Mouse (Mus musculus) forebrain, embryonic 16.5 days (tissue): ENCODE data around the gene Hvcn1. TPM values are rescaled to one million over a fixed set of nuclear protein-coding genes. Genes with fewer than 3 reads are reported as not detected.
A peak's percentile ranks its signal among the peaks of the same experiment; 100 is the strongest.

Experiments used
- ATAC-seq: fragments of 200-750 bp; cut with Nextera tagmentation; 2 replicates; pipeline ENCODE4 v1.8.0; 2017; ENCODE audit warnings: mild to moderate bottlenecking, moderate library complexity
- H3K27ac ChIP-seq: fragments of 300-500 bp; sonication (generic); 2 replicates; pipeline ENCODE4 v1.5.1; 2014; ENCODE audit warnings: low read length, control low read depth
- H3K27me3 ChIP-seq: fragments of 300-500 bp; sonication (generic); replicated peaks from 2 replicates; pipeline ENCODE4 v1.6.1; 2014; ENCODE audit warnings: low read length; ENCODE audit not compliant: control insufficient read depth, insufficient read depth
- H3K36me3 ChIP-seq: fragments of 300-500 bp; sonication (generic); 2 replicates; pipeline ENCODE4 v1.6.1; 2014; ENCODE audit not compliant: control insufficient read depth, insufficient read depth
- H3K4me1 ChIP-seq: fragments of 300-500 bp; sonication (generic); replicated peaks from 2 replicates; pipeline ENCODE4 v1.6.1; 2014; ENCODE audit warnings: low read length; ENCODE audit not compliant: control insufficient read depth, insufficient read depth
- H3K4me2 ChIP-seq: fragments of 300-500 bp; sonication (generic); 2 replicates; pipeline ENCODE4 v1.6.1; 2014; ENCODE audit warnings: mild to moderate bottlenecking, low read length, control low read depth
- H3K4me3 ChIP-seq: fragments of 300-500 bp; sonication (generic); replicated peaks from 2 replicates; pipeline ENCODE4 v1.5.1; 2014; ENCODE audit warnings: mild to moderate bottlenecking, low read length, control low read depth
- H3K9ac ChIP-seq: fragments of 300-500 bp; sonication (generic); replicated peaks from 2 replicates; pipeline ENCODE4 v1.6.1; 2014; ENCODE audit warnings: low read depth, low read length, control low read depth
- H3K9me3 ChIP-seq: fragments of 300-500 bp; sonication (generic); 2 replicates; pipeline ENCODE4 v1.6.1; 2016; ENCODE audit warnings: low read length; ENCODE audit not compliant: control insufficient read depth
- WGBS: fragments of 180-500 bp; shearing (Covaris S2); extraction: QIAGEN DNeasy Blood & Tissue Kit; methylation state at CpG from one replicate; pipeline ENCODE4 v1.1.7; 2014; 5-methylcytosine and 5-hydroxymethylcytosine counted together
- polyA plus RNA-seq: library from polyadenylated mRNA; unstranded; fragments of >200 nt; fragmentation: Nextera tagmentation; extraction: Ambion mirVana; gene quantifications from 2 replicates; pipeline ENCODE4 v1.2.1, GENCODE M21; 2015

Hvcn1 gene
- 1.2 and 1.7 TPM in 2 replicates for polyA plus RNA-seq

DNA sequence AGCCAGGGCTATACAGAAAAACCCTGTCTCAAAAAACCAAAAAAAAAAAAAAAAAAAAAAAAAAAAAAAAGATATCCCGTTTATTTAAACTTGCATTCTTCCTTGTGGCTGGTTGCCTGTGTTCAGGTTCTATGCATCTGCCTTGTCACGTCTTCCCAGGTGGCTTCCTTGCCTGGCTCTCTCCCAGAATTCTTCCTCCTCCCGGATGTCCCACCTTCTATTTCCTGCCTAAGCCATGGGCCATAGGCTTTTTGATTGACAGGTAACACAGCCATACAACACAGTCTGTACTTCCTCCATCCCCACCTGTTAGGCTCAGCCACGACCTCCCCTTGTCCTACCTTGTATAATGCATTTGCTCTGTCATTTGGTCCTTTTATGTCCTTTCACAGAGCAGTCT is at the start of gene Hvcn1:
Gene Hvcn1, plus strand, starts transcription at position 330 of the 400 bp plus-strand sequence.
- no peak within 1 kb of the TSS for H3K4me3 ChIP-seq
- no peaks in the 10 kb centered on the region for H3K27me3 ChIP-seq
- H3K4me1 ChIP-seq: 0 out of 2 replicates have a peak, but pooled peaks cover 6% of the 10 kb centered on the region
- H3K9me3 ChIP-seq: no peaks in the 10 kb centered on the region
- no peak within 1 kb of the TSS for H3K4me2 ChIP-seq
- no peak for ATAC-seq
- no peak within 1 kb of the TSS for H3K27ac ChIP-seq
- no peak within 1 kb of the TSS for H3K9ac ChIP-seq
- H3K36me3 ChIP-seq: no peaks in the 10 kb centered on the region
- 79% methylated on average over 4 of the region's 4 CpGs for WGBS

DNA sequence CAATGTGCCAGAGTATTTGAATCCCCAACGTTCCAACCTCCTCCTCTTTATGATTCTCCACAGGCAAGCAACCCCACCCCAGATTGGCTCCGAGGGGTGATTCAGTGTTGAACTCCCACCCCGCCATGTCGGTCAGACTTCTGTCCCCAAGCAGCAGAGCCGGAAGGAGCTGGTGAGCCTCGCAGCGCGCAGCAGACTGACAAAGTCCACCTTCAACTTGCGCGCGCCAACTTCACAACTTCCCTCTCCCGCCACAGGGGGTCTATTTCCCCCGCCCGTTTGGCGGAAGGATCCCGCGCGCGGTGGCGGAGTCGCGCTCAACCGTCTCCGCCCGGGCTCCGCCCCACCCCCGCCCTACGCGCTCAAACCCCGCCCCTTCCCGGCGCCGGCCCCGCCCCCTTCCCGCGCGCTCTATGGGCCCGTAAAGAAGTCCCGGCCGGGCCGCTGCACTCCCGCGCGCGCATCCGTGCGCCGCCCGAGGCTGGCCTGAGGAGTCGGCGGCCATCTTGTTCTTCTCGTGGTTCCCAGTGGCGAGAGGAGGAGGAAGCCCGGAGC is 48.7 kb upstream of the Hvcn1 start, which contains the start of gene Ppp1cc:
Gene Ppp1cc, plus strand, starts transcription at position 452 of the 555 bp plus-strand sequence.
- no peaks in the 10 kb centered on the region for H3K9me3 ChIP-seq
- H3K36me3 ChIP-seq: peaks cover 3% of the 10 kb centered on the region; the same call in 1 of the 2 replicates
- H3K4me1 ChIP-seq: peaks cover 42% of the 10 kb centered on the region
- H3K9ac ChIP-seq: peak within 1 kb of the TSS; percentile 89
- H3K27ac ChIP-seq: peak within 1 kb of the TSS; percentile 83
- WGBS: under 1% methylated on average over 50 of the region's 54 CpGs
- H3K4me3 ChIP-seq: peak within 1 kb of the TSS; percentile 99
- no peaks in the 10 kb centered on the region for H3K27me3 ChIP-seq
- peak within 1 kb of the TSS; percentile 91 for H3K4me2 ChIP-seq
- ATAC-seq: peak; percentile 95

DNA sequence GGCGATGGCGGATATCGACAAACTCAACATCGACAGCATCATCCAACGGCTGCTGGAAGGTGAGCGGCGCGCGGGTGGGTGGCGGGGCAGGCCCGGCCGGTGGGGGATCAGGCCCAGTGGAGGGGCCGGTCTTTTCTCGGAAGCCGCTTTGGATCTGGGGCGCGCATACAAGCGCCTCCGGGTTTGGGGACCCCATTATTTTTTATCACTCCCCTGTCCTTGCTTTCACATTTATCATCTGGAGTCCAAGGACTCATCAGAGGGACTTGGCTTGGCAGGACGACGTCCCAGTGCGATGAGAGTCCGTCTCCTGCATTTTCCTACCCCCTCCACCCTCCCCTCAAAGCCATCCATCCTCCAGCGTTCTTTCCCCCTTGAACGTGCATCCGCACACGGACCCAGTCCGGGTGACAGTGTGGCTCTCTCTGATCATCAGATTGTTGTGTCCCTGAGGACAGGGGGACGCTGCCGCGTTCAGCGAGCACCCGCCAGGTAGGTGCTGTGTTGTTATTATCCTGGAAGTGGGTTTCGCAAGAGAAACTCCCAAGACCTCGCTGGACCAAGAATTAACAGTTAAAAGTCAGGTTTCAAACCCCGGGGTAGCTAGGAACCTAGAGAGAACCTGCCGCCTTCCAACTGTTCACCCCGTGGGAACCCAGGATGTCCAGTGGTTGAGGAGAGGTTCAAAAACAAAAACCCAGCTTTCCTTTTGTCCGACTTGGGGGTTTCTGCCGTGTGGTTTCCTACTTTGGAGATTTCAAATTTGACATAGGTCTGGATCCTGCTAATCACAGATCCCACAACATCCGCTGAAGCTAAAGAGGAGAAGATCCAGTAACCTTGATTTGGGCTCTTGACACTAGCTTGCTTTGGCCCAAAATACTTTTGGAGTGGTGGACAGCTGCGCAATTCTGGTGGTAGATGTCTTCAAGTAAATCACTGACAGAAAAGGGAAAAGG is 47.8 kb upstream of the Hvcn1 start:
- Histone ChIP-seq H3K9ac (peak overlapping the region; percentile 89), H3K9me3 (no peaks in the 10 kb centered on the region), H3K4me2 (peak overlapping the region; percentile 91), H3K27ac (peak overlapping the region; percentile 83), H3K4me1 (peaks cover 50% of the 10 kb centered on the region), H3K27me3 (no peaks in the 10 kb centered on the region), H3K4me3 (peak overlapping the region; percentile 99), H3K36me3 (peaks cover 3% of the 10 kb centered on the region; the same call in 1 of the 2 replicates)
- ATAC-seq: peak; percentile 34
- 2% methylated on average over 41 of the region's 42 CpGs for WGBS

DNA sequence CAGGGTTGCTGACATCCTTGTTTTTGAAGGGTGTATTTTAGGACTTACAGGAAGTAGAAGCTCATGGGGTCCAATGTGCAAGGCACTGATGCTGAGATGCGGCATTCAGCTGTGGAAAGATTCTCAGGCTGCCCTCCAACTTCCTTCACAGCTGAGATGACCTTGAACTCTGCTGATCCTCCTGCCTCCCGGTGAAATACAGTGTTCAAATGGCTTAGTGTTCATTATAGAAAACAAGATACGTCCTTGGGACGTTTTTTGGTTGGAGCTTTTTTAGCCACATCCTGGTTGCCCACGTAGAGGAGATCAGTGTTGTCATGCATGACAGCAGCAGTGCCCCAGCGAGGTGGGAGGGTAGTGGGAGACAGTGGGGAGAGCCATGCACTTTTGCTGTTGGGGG is 43.4 kb upstream of the Hvcn1 start:
- Histone ChIP-seq H3K4me2 (no peak overlapping the region), H3K4me1 (peaks cover 86% of the 10 kb centered on the region), H3K9ac (no peak overlapping the region), H3K9me3 (no peaks in the 10 kb centered on the region), H3K27ac (no peak overlapping the region), H3K4me3 (no peak overlapping the region), H3K27me3 (no peaks in the 10 kb centered on the region), H3K36me3 (peaks cover 5% of the 10 kb centered on the region; the same call in 1 of the 2 replicates)
- ATAC-seq: no peak
- WGBS: 54% methylated on average over 6 of the region's 6 CpGs

DNA sequence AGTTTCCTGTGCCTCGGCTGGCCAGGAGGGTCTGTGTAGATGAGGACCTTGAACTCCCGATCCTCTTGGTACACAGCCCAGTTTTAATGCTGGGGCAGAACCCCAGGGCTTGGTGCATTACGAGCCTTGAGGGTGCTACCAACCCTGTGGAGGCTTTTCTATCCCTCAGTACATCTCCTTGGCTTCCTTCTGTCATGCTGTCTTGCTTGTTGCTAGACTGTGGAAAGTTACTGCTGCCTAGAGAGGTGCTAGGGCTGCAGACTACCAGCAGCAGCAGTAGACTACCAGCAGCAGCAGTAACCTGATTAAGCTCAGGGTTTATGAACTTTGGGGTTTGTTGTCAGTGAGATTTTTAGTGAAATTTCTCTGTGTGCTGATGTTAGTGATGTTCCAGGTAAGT is 42.6 kb upstream of the Hvcn1 start:
- WGBS: 61% methylated on average over 3 of the region's 3 CpGs
- H3K27ac ChIP-seq: 0 out of 2 replicates have a peak overlapping the region, but pooled peaks have one; percentile 14
- 0 out of 2 replicates have a peak overlapping the region, but pooled peaks have one; percentile 7 for H3K4me2 ChIP-seq
- ATAC-seq: no peak
- H3K4me3 ChIP-seq: no peak overlapping the region
- H3K36me3 ChIP-seq: peaks cover 11% of the 10 kb centered on the region; the same call in 1 of the 2 replicates
- no peak overlapping the region for H3K9ac ChIP-seq
- no peaks in the 10 kb centered on the region for H3K27me3 ChIP-seq
- H3K4me1 ChIP-seq: peaks cover 86% of the 10 kb centered on the region
- no peaks in the 10 kb centered on the region for H3K9me3 ChIP-seq

DNA sequence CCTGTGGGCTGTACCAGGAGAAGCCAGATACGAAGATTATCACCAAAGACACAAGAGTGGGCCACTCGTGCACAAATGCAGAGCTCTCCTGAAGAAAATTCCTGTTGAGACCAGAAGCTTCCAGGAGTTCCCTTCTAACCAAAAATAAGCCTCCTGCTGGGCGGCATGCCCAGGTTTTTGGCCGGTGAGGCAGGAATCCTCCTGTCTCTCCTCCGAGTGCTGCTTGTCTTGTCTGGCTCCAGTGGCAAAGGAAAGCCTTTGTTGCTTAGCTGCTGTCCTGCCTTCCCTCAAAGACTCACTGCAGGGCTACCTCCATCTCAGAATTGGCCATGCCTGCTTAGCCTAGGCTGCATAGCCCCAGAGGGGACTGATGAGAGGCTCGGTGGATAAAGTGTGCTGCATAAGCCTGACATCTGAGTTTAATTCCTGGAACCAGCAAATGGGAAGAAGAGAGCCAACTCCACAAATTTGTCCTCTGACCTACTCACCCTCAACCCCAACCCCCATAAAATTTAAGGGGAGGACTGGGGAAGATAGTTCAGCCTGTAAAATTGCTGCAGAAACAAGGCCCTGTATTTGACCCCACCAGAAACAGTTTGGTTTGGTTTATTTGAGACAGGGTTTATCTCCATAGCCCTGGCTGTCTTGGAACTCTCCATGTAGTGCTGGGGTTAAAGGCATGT is 41.2 kb upstream of the Hvcn1 start:
- WGBS: 42% methylated on average over 6 of the region's 6 CpGs
- Histone ChIP-seq H3K27ac (peak overlapping the region; percentile 50), H3K27me3 (no peaks in the 10 kb centered on the region), H3K9me3 (no peaks in the 10 kb centered on the region), H3K4me2 (no peak overlapping the region), H3K4me3 (no peak overlapping the region), H3K4me1 (peaks cover 74% of the 10 kb centered on the region), H3K36me3 (peaks cover 19% of the 10 kb centered on the region), H3K9ac (peak overlapping the region; percentile 37)
- no peak for ATAC-seq

DNA sequence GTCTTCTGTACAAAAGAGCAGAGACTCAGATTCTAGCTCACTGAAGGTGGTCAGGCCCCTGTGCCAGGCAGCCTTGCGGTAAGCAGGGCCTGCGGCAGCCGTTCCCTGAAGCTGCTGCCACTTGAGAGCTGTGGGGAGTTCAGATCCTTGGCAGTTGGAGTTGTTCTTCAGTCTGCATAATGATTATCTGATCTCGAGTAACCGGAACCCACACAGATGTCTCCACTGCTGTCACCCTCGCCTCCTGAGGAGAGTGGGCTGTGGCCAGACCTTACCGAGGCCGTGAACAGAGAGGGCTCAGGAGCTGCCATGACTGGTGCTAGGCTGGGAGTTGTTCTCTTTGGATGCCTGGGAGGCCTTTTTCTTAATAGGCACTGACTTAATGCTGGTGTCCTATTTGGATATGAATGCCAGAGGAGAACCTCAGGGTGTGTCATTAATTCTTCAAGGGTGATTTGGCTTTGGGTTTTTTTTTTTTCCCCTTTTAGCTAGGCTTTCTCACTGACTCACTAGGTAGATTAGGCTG is 39.9 kb upstream of the Hvcn1 start:
- peak overlapping the region; percentile 17; the same call in 1 of the 2 replicates for H3K4me3 ChIP-seq
- peak overlapping the region; percentile 71 for H3K27ac ChIP-seq
- no peaks in the 10 kb centered on the region for H3K27me3 ChIP-seq
- WGBS: 21% methylated on average over 8 of the region's 8 CpGs
- H3K9me3 ChIP-seq: no peaks in the 10 kb centered on the region
- H3K4me2 ChIP-seq: peak overlapping the region; percentile 31
- peak; percentile 25; the same call in 1 of the 2 replicates for ATAC-seq
- H3K4me1 ChIP-seq: peaks cover 61% of the 10 kb centered on the region
- H3K36me3 ChIP-seq: peaks cover 28% of the 10 kb centered on the region
- H3K9ac ChIP-seq: peak overlapping the region; percentile 42

DNA sequence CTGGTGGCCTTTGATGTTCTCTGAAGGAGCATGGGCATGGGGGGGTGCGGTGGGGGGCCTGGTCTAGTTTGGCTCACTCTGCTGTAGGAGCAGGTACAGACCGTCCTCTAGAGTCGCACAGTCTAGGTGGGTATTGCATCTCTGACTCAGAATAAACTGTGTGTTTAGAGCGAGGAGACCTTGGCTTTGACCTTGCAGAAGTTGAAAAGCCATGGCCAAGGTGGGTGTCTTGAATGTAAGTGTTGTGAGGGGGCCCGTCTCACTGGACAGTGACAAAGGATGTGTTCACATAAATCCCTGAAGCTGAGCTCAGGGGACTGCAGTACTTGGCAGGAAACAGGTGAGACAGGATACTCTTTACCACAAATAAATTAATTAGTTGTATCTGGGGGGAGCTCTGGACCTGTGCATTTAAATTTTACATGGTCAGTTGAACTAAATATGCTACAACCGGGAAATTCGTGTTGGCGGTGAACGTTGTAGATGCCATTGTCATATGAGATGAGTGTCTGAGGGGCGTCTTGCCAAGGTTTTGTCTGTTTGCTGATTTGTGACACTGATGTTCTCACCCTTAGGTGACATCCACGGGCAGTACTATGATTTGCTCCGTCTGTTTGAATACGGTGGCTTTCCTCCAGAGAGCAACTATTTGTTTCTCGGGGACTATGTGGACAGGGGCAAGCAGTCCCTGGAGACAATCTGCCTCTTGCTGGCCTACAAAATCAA is 38.1 kb upstream of the Hvcn1 start:
- Histone ChIP-seq H3K4me1 (peaks cover 43% of the 10 kb centered on the region), H3K27me3 (no peaks in the 10 kb centered on the region), H3K9ac (no peak overlapping the region), H3K4me2 (no peak overlapping the region), H3K36me3 (peaks cover 37% of the 10 kb centered on the region), H3K27ac (no peak overlapping the region), H3K9me3 (no peaks in the 10 kb centered on the region), H3K4me3 (no peak overlapping the region)
- 90% methylated on average over 13 of the region's 14 CpGs for WGBS
- no peak for ATAC-seq
